Mouse (Mus musculus) megakaryocyte, embryonic 14.5 days (primary cell): ENCODE data around the gene Clta. TPM values are rescaled to one million over a fixed set of nuclear protein-coding genes. Genes with fewer than 3 reads are reported as not detected.

Experiments used
- H3K27me3 ChIP-seq: replicated peaks from 2 replicates; pipeline ENCODE3; 2012; ENCODE audit warnings: inconsistent platforms
- H3K36me3 ChIP-seq: replicated peaks from 2 replicates; pipeline ENCODE3; 2012; ENCODE audit warnings: low read length, inconsistent platforms, mixed read lengths
- H3K4me1 ChIP-seq: 2 replicates; pipeline ENCODE4 v1.6.1; 2012; ENCODE audit warnings: inconsistent platforms
- H3K4me3 ChIP-seq: replicated peaks from 2 replicates; pipeline ENCODE3; 2012; ENCODE audit warnings: moderate library complexity, mild to moderate bottlenecking, inconsistent platforms
- H3K9me3 ChIP-seq: 2 replicates; pipeline ENCODE4 v1.6.1; 2012; ENCODE audit warnings: inconsistent platforms
- FLI1 ChIP-seq: IDR thresholded peaks from 2 replicates; pipeline ENCODE4 v1.6.1; 2012; ENCODE audit warnings: low read length, inconsistent platforms, mixed read lengths
- GATA1 ChIP-seq: IDR thresholded peaks from 3 replicates; pipeline ENCODE4 v1.6.1; 2012; ENCODE audit warnings: mixed read lengths, low read length, inconsistent platforms, borderline replicate concordance
- polyA plus RNA-seq: library from polyadenylated mRNA; stranded (reverse); fragments of >175 nt; gene quantifications from 2 replicates; pipeline ENCODE4 v1.2.3, GENCODE M21; 2012; ENCODE audit warnings: low replicate concordance; ENCODE audit not compliant: insufficient read depth

Clta gene
- polyA plus RNA-seq, 1 experiment: 432 TPM

- no peaks in the 10 kb centered on the region for H3K9me3 ChIP-seq
- H3K27me3 ChIP-seq: no peaks in the 10 kb centered on the region
- no peak overlapping the region for H3K4me3 ChIP-seq
- peaks cover 79% of the 10 kb centered on the region for H3K4me1 ChIP-seq
- no peak for TF ChIP-seq GATA1
- TF ChIP-seq FLI1: no peak
- H3K36me3 ChIP-seq: peaks cover 68% of the 10 kb centered on the region
Measured at GRCm38 (mm10) chr4:44016791-44017190, 12.5 kb downstream of the Clta start.

DNA sequence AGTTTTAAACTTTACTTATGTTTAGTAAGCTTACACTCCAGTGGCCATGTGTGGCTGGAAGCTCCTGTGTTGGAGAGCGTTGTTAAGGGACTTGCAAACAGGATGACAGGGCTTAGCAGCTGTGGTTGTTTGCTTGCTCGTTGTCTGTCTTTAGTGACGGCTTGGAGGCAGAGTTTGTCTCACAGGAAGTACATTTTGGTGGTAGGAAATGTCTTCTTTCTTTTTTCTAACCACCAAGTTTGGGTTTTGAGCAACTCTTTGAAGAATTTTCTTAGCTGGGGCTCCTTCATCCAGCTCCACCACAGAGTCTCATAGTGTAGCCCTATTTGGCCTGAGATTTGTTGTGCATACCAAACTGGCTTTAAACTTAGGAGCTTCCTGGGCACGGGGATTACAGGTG, 18.1 kb downstream of the Clta start:
- Histone ChIP-seq H3K27me3 (no peaks in the 10 kb centered on the region), H3K9me3 (no peaks in the 10 kb centered on the region), H3K4me1 (peaks cover 69% of the 10 kb centered on the region), H3K36me3 (peaks cover 99% of the 10 kb centered on the region), H3K4me3 (peak overlapping the region; percentile 64)
- TF ChIP-seq FLI1 (no peak), GATA1 (no peak)

DNA sequence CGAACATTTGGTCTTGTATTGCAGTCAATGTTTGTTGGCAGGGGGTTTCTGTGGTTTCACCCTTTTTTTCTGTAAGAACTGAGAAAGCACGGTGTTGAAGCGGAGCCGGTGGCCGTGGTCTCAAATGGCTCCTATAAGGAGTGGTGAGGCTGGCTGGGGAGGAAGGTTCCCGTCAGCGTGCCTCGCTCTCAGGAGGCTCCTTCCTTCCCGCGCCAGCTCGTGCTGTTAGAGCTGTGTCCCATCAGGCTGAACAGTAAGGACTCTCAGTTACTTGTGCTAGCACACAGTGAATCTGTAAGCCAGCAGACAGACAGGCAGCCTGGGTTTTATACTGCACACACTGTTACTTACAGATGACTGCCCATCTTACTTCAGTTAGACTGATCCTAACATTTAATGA, 18.5 kb downstream of the Clta start:
- TF ChIP-seq GATA1 (no peak), FLI1 (no peak)
- H3K4me3 ChIP-seq: peak overlapping the region; percentile 65
- H3K27me3 ChIP-seq: no peaks in the 10 kb centered on the region
- peaks cover 99% of the 10 kb centered on the region for H3K36me3 ChIP-seq
- no peaks in the 10 kb centered on the region for H3K9me3 ChIP-seq
- H3K4me1 ChIP-seq: peaks cover 68% of the 10 kb centered on the region

GRCm38 (mm10) chr4:44023681-44024080, 19.4 kb downstream of the Clta start:
- TF ChIP-seq FLI1 (no peak), GATA1 (no peak)
- Histone ChIP-seq H3K36me3 (peaks cover 99% of the 10 kb centered on the region), H3K9me3 (no peaks in the 10 kb centered on the region), H3K4me3 (no peak overlapping the region), H3K4me1 (peaks cover 68% of the 10 kb centered on the region), H3K27me3 (no peaks in the 10 kb centered on the region)

DNA sequence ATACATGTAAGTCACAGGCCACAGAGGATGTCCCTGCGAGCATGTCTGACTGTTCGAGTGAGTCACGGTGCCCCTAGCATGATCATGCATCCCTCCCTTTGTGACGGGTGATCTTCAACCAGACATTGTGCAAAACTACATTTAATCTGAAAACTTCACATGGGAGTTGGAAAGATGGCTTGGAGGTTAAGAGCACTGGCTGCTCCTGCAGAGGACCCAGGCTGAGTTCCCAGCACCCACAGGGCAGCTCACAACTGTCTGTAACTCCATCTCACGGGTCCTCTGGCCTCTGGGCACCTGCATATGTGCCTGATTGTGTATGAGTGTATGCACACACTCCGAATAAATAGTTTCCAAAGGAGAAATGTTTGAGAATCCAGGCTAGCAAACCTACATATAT, 20.0 kb downstream of the Clta start:
- Histone ChIP-seq H3K27me3 (no peaks in the 10 kb centered on the region), H3K9me3 (no peaks in the 10 kb centered on the region), H3K4me3 (no peak overlapping the region), H3K36me3 (peaks cover 99% of the 10 kb centered on the region), H3K4me1 (peaks cover 66% of the 10 kb centered on the region)
- TF ChIP-seq GATA1: no peak
- TF ChIP-seq FLI1: no peak

DNA sequence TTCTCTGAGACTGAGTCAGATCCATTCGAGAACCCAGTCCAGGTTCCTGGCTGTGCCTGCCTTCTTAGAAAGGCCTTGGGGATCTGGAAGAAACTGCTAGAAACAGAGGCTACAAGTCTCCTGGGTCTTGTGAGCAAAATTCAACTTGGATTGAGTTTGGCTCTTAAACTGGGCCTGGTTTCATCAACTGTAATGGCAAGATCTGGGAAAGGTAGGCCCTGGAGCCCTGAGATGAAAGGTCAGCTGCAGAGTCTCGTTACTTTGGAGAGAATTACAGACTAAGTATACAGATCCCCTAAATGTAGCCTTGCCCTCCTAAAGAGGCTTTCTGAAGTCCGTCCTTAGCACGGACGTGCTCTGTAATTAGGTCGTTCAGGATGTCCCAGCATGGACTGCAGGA, 21.3 kb downstream of the Clta start:
- TF ChIP-seq GATA1 (no peak), FLI1 (no peak)

DNA sequence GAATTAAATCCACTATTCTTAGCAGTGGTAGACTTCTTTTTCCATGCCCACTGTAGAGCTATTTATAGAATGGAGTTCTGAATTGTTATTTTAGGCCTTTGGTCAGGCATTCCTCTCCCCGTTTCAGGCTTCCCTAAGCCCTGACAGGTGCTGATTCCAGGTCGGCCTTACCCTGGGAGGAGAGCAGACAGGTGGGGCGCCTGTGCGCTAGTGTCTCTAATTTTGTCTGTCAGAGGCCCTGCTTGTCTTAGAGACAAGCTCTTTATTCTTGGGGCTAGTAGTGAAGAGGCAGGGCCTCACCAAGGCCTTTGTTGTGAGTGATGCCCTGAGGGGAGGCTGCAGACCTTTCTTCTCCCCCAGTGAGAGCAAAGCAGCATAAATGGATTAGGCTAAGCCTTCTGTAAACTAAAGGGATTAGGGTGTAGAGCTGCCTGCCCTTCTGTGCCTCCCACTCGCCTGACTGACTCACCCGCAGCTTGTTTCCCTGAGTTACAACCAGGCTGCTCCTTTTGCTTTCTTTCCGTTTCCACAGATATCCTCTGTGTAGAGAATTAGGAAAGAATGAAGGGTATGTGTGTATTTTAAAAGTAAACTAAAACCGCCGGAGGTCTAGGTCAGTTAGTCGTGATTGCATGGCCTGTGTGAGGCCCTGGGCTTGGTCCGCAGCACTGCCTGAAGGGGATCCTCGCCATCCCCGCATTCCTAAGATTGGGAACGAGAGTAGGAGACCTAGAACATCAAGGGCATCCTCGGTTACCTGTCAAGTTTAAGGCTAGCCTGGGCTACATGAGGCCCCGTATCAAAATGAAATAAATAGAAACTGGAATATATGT, 24.3 kb downstream of the Clta start:
- Histone ChIP-seq H3K9me3 (no peaks in the 10 kb centered on the region), H3K36me3 (peaks cover 100% of the 10 kb centered on the region), H3K4me1 (peaks cover 55% of the 10 kb centered on the region), H3K27me3 (no peaks in the 10 kb centered on the region), H3K4me3 (no peak overlapping the region)
- no peak for TF ChIP-seq FLI1

More for the DNA sequence above, 21.3 kb downstream of the Clta start:
- peaks cover 99% of the 10 kb centered on the region for H3K36me3 ChIP-seq
- no peaks in the 10 kb centered on the region for H3K27me3 ChIP-seq
- peaks cover 66% of the 10 kb centered on the region for H3K4me1 ChIP-seq
- no peaks in the 10 kb centered on the region for H3K9me3 ChIP-seq
- no peak overlapping the region for H3K4me3 ChIP-seq

DNA sequence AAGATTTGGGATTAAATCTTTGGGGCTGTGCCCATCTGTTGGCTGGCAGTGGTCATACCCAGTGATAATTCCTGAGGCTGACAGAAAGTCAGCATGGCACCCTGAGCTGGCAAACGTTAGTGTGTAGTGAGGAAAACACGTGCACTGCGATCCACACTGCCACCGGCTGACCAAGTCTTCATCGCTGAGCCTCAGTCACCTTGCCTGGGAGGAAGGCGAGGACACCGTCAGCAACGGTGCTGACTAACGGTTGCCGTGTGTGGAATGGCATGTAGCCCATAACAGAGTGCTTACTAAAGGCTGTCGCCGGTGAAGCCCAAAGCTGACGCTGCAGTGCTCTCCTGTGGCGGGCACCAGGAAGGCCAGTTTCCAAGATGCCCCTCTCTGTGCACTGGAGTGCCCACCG, 25.4 kb downstream of the Clta start:
- peak overlapping the region; percentile 70 for H3K4me3 ChIP-seq
- peaks cover 100% of the 10 kb centered on the region for H3K36me3 ChIP-seq
- TF ChIP-seq FLI1: no peak
- TF ChIP-seq GATA1: no peak
- no peaks in the 10 kb centered on the region for H3K27me3 ChIP-seq
- no peaks in the 10 kb centered on the region for H3K9me3 ChIP-seq
- peaks cover 53% of the 10 kb centered on the region for H3K4me1 ChIP-seq

- H3K4me3 ChIP-seq: no peak overlapping the region
- TF ChIP-seq FLI1 (no peak), GATA1 (no peak)
- H3K4me1 ChIP-seq: peaks cover 68% of the 10 kb centered on the region
- peaks cover 100% of the 10 kb centered on the region for H3K36me3 ChIP-seq
- no peaks in the 10 kb centered on the region for H3K9me3 ChIP-seq
- H3K27me3 ChIP-seq: no peaks in the 10 kb centered on the region
Measured at GRCm38 (mm10) chr4:44031521-44031920, 27.3 kb downstream of the Clta start.

DNA sequence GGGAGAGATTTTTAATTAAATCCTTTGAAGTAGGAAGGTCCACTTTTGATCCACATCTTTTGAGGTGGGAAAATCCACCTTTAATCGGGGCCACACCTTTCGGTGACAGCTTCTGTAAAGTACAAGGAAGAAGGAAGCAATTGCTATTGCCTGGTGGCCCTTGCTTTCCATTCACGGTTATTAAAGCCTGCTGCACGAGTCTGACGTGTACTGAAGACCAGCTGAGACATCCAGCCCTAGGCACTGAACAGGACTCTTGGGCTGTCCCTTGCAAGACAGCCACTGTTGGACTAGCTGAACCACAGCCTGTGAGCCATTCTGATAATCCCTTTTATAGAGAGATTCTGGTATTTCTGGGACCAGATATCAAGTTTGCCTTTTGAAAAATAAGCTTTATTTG, 32.2 kb downstream of the Clta start:
- no peaks in the 10 kb centered on the region for H3K9me3 ChIP-seq
- TF ChIP-seq FLI1 (no peak), GATA1 (no peak)

More for the DNA sequence above, 32.2 kb downstream of the Clta start:
- Histone ChIP-seq H3K4me1 (peaks cover 32% of the 10 kb centered on the region), H3K4me3 (no peak overlapping the region), H3K36me3 (peaks cover 100% of the 10 kb centered on the region), H3K27me3 (no peaks in the 10 kb centered on the region)
